Mouse (Mus musculus): ENCODE measurements around the gene Spr.
A peak's percentile ranks its signal among the peaks of the same experiment; 100 is the strongest.

DNA sequence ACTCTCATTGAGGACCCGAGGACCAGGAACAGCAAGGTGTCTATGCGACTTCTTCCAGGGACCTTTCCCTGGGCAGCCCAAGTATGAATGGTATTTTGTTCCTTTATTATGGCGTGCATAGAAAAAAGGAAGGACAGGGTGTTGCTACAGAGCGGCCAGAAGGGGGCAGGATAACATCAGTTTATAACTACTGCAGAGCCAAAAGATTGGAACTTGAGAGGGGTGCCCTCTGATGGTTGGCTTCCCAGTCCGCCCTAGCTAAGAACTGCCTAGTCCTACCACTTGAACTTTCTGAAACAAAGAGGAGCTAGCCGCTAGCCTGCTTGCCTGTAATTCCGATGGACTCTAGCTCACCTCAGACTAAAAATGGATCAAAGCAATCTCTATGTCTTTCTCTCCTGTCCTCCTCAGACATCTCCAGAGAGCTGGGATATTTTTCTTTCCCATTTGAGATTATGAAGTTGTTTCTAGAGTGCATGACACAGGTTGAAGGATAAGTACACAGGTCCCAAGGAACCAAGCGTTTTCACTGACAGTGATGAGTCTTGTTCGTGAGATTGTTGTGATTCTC is 16.5 kb upstream of the Spr start:
- peak; percentile 82 for TF ChIP-seq CTCF (IDR thresholded peaks at IDR 0.05; ENCODE audit: low read depth)
- no peak for TF ChIP-seq EP300 (IDR thresholded peaks at IDR 0.05; ENCODE audit: low read depth)

Data from heart, postnatal 0 days (tissue).